Mouse (Mus musculus): ENCODE data around the gene Klhl8.

The Klhl8 gene

DNA sequence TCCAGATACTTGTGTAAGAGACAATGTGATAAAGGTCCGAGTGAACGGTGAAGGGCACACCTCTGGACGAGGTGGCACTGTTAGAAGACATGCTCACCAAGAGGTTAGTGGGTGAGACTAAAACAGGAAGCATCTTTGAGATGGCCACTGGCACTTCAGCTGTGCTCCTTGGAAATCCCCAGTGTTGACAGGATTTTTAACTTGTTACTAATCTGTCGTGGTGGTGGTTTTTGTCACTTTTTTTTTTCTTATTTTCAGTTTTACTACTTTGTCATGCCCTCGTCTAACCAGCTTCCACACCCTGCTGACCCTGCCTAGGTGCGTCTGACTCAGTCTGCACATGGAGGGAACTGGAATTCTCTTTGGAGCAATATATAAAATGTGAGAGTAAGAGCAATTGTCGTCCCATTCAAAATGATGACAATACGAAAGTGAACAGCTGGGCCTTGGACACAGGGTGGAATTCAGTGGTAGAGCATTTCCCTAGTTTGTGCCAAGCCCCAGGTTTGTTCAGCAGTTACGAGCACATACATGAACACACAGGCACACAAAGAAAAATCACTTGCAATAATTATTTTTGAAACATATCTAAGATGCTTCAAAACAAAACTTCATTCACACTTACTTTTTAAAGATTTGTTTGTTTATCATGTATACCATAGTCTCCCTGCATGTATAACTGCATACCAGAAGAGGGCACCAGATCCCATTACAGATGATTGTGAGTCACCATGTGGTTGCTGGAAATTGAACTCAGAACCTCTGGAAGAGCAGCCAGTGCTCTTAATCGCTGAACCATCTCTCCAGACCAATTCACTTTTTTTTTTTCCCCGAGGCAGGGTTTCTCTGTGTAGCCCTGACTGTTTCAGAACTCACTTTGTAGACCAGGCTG, 3.5 kb upstream of the Klhl8 start:
- no peak for DNase-seq

DNA sequence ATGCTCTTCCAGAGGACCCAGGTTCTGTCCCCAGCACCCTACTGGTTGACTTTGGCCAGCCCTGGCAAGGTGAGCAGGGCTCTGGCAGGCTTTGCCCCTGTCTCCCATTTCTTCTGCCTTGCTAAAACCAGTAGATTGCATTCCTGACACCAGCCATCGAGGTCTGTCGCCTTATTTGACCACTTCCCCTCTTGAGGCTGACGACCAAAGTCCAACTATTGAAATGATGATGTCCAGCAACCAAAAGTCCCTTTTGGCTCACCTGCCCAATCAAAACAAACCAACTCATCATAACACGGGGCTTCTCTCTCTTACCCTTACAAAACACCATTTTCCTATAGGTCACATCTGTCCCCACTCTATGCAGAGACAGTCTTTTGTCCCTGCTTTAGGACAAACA, 2.1 kb upstream of the Klhl8 start:
- DNase-seq = peak; percentile 21

DNA sequence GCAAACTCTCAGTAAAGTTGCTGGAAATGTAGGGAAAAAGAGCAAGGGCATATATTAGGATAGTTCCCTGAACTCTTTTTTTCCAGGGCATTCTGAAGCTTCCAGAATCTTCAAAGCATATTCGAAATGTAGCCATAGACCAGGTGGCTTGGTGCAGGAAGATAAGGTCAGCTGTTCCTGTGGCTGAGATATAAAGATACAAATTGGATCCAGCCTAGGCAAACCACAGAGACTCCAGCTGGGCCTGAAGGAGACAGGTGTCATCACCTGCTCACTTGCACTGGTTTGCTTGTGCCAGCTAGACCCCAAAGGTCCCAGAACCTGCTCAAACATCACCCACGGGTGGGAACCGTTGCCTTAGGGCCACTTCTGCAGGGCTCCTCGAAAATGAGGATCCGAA, 496 bp upstream of the Klhl8 start:
- no peak for DNase-seq

DNA sequence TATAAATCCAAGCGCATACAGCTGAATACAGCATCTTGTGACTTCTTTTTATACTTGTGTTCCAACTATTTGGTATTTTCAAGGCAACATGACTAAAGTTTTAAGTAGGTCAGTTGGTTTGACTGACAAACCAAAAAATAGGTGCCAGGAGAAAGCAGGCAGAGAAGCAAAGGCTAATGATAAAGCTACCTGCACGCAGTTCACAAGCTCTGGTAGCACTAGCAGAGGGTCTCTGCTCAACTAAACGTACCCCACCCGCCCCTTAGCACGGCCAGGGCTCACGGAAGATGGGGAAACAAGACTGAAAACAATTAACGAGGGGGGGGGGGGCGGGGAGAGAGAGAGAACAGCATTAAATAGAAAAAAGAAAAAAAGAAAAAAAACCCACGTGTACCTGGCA, 903 bp downstream of the Klhl8 start:
- DNase-seq = peak; percentile 41

DNA sequence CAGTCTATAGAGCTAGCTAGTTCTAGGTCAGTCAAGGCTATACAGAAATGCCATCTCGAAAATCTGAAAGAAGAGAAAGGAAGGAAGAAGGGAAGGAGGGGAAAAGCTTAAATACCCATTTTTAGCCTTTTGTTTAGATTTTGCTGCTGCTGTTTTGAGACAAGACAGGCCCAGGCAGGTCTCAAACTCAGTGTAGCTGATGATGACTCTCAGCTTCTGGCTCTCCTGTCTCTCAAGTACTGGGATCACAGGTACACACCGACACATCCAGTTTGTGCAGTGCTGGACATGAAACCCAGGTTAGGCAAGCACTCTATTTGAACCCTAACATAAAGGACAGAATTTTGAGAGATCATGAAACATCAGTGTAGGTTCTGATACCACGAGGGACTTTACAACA, 1.6 kb downstream of the Klhl8 start:
- DNase-seq = no peak

DNA sequence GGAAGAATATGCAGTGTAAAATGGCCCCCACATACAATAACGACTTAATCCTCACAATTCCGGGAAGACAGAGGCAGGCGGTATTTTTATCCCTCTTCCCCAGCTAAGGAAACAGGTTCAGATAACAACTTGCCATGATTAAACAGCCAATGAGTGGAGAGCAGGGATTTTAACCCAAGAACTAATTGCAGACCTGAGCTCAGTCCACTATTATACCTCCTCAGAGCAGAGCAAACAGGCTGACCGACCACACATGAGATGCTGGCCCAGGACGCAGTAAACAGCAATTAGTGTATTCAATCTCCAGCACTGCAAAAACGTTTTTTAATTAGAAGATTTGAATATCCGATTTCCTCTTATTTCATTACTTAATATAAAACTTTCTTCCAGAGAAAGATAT, 2.2 kb downstream of the Klhl8 start:
- no peak for DNase-seq

DNA sequence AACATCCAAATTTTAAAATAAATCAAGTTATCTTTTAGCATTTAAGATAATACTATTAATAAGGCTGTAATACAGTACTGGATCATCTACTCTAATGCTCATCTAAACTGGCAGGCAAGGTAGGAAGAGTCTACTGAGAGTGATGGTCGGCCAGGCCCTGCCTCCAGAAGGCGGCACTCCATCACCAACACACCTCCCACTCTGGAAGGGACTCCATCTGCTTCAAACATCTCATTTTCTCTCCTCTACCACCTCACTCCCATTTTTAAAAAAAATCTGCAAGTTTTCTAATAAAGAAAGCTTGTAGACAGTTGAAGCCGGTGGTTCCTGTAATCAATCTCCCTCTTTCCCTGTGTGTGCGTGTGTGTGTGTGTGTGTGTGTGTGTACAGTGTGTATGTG, 3.2 kb downstream of the Klhl8 start:
- no peak for DNase-seq

DNA sequence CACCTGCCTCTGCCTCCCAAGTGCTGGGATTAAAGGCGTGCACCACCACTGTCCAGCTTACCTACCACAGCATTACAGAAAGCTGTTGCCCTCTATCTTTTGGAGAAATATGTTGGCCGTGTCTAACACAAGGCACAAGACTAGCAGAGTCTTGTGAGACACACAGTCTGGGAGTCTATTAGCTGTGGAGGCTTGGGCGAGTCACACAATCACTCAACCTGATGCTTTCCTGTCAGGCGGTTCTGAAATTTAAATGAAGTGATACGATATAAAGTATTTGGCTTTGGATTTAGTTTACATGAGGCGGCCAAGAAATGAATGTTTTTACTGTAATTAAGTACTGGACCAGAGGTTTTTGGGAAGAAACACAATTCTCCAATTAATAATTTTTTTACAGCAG, 4.9 kb downstream of the Klhl8 start:
- no peak for DNase-seq

DNA sequence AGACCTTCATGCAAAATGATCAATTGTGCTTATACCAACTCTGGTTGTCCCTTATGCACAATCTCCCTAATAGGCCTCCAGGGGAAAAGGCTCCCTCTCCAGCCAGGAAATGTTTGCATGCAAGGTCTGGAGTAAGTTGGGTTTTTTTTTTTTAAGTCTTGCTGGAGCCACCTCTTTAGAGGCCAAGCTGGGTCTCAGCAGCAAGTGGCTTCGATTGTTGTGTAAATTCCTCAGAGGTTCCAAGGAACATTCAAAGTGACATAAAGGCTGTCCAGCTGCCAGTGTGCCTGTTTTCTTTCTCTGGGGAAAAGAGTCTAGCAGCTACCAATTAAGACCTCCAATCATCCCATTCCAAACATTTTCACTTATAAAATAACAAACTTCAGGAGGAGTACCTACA, 12.7 kb downstream of the Klhl8 start:
- DNase-seq = no peak

DNA sequence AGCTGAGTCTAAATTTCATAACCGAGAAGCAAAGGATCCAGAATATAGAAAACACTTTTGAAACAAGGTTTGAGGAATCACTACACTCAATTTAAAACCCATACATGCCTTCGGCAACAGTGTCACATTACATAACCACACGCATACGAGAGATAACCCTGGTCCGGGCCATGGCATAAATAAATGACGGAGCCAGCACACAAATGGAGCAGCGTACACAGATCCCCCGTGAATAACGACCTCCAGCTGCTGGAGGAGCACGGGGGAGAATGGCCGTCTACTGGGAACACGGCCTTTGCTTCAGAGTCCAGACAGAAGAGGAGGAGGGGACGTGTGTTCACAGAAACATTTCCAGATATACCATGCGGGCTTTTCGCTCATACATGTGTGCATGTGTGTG, 21.3 kb downstream of the Klhl8 start:
- DNase-seq = no peak

DNA sequence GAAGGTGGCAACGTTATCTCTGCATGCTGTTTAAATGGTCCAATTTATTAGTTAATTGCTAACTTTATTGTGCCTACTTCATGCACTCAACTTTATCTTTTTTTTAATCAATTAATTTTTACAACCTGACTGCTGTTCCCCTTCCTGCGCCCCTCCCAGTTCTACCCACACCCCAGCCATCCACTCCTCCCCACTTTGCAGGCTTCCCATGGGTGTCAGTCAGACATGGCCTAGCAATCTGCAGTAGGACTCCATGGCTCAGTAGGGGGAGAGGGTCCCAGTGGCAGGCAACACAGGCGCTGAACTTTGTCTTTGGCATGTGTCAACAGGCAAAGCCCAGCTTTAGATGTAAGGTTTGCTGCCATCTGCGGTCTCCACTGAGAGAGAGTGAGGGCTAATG, 47.3 kb downstream of the Klhl8 start:
- DNase-seq = no peak

DNA sequence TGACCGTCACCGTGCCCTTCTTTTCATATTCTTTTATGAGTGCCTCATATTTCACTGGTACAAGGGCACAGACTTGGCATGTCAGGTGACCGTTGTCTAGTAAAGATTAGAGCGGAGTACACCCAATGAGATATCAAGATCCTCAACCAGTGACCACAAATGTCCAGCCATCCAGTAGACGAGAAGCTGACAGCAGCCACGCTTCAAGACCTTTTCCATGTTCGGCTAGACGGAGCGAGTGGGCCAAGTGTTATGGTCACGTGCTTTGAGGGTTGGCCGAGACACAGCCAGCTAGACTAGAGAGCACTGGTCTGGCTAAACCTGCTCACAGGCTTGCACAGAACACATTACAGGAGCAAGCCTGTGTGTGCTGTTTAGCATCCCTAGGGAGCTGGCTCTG, 50.4 kb downstream of the Klhl8 start:
- DNase-seq = no peak

DNA sequence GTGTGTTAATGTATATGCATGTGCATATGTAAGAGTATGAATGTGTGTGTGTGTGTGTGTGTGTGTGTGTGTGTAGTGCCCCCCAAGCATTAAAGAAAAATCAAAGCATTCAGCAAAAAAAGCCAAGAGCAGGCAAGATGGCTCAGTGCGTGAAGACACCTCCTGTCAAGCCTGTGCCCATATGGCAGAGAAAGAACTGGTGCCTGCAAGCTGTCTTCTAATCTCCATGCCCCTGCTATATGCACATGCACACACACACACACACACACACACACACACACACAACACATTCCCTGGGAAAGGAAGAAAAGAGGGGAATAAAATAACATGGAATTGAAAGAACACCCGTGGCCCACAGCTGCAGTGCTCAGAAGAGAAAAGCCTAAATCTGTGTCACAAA, 53.9 kb downstream of the Klhl8 start:
- DNase-seq = no peak

DNA sequence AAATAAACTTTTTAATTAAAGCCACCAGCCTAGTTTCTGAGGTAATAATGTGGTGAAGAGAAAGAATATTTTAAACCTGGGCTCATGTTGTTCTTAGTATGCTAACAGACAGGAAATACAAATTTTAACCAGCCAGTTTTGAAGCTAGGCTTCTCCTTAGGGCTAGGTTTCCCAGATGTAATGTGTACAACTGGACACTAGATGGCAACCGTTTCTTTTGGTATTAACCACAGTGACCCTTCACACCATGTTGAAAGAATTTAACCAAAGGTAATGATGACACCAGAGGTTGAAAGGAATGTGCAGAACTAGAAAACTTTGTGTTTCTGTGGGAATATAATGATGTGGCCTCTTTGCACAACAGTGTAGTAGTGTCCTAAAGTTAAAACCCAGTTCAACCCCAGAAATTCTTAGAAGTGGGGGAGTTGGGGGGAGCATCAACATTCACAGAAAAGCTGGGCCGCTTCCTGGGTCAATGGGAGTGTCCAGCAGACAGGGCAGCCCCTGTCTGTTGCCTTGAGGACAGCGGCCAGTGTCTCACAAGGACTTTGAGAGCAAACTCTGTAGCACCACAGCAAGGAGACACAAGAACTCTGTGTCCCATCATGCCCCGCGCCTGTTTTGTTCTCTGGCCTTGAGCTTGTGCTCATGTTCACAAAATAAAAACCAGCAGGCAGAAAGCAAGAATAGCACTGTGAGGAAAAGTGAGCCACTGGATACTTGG, 54.6 kb downstream of the Klhl8 start:
- DNase-seq = peak; percentile 64

DNA sequence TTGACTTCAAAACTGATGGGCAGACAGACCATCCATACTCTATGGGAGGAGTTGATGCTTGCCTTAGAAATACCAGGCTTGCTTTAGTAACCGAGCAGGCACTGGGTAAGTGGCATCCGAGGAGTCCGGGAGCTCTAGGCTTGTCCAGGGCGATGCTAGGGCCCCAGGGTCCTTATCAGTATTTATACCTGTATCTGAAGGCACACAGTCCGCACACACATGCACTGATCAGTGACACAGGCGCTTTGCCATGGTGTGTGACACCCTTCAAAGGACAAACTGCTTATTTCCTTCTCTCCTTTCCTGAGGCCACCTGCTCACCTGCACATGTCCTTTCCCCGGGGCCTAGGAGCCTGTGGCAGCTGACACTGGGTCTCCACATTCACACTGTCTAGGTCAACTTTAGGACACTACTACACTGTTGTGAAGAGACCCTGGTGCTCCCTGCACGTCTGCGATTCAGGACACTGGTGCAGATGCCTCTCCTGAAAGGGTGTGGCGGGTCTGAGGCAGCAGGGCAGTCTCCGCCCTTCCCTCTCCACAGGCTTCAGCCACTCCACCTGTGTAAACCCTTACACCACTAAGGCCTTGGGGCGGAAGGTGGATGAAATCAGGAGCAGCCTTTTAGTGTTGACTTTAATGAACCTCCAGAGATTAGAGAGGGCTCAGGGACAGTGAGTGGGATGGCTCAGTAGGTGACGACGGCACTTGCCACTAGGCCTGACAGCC, 55.4 kb downstream of the Klhl8 start:
- no peak for DNase-seq

DNA sequence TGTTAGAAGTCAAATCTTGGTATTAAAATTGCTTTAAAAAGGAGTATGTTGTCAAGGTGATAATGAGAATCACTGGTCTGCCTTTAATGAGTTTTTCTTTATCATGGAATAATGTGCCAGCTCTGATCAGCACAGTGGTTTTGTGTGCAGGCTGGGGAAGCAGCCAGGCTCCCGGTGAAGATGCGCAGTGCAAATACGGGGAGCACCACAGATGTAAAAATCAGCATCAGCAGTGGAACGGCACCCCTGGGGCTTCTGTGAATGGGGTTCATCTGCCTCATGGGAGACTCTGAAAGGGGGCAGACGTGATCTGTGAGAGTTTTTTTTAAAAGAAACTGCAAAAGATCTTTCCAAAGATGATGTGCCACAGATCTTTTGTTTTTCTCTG, 56.3 kb downstream of the Klhl8 start:
- DNase-seq = no peak

DNA sequence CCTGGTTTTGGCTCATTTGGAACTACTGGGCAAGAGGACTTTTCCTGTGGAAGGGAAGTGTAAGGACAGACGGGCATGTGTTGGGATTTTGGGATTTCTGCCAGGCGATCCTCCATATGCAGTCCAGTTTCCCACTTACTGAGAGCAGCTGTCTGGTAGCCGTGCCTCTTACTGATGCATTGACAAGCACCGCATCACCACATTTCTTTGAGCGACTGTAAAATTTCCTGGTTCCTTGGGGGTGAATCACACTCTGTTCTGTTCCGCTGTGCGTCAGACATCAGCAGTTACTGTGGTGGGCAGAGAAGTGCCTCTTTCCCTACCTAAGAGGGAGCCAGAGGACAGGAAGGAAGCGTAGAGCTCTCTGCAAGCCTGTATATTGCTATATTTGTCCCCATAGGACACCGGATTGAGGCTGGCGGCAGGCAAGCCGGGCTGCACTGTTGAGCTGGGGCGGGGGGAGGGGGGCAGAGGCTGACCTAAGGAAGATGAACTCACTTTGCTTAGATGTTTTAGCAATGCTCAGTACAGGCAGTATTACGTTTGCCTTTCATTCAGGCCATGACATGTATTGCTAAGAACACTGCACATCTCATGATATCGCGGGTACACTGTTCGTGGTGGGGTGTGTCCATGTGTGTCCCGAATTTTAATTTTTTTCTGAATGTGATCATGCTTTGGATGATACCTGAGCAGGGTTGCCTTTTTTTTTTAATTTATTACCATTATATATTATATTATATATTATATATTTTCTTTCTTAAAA, 56.8 kb downstream of the Klhl8 start:
- DNase-seq = peak; percentile 49

DNA sequence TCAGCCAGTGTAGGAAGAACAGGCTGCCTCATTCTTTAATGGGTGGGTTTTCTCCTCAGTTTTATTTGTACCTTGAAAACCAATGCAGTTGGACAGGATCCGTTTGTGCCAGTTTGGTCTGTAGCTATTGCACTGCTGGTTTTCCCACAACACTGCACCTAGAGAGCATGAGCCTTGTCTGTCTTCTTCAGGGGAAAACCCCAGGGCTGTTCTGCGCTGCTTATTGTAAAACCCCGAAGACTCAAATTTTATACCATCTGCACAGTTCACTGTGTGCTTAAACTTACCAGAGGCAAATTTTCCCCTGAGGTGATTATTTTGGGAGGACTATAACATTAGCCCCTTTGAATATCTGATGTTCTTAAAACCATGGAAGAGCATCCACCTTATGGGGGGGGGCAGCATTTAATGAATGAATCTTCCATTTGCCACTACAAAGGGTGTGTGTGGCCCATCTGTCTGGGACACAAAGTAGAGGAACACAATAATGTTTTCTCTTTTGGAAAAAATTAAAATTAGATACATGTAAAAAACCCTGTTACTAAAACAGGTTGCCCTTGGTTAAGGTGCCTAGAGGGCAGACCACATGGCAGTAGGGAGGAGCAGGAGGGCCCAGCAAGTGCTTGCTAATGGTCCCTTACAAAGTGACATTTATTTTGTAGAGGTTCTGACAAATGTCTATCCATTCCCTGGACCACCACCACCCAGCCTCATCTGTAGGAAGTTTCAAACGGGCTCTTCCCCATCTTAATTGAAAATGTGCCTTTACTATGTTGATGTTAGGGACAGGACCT, 58.1 kb downstream of the Klhl8 start:
- DNase-seq = no peak

DNA sequence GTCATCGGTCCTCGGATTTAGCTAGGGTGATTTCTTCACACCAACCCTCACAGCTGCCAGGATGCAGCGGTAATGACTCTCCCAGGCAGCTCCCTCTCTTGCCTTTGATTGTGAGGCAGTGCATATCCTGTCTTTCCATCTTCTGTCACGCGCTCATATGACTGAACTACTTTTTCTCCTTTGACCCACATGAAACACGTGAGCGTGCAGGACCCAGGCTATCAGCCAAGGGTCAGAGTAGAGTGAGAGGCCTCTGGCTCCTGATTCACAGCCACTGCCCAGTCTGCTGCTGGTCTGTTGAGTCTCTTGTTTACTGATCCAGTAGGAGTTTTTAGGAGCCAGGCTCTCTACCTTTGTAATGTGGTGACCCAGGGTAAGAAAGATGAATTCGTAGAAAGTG, 62.5 kb downstream of the Klhl8 start:
- DNase-seq = no peak

DNA sequence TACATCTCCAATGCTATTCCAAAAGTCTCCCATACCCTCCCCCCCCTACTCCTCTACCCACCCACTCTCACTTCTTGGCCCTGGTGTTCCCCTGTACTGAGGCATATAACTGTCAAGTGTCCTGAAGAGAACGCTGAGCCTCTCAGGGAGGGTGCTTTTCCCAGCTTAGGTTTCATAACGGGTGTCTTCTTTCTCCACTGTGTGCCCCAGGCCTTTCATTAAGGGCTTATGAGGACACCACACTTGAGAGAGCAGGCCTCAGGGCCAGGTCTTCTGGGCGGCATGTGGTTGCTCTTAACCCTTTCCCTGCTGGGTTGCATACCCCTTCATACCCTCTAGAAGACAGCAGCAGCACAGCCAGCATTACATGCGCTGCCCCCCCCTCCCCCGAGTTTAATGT, 64.5 kb downstream of the Klhl8 start:
- no peak for DNase-seq

DNA sequence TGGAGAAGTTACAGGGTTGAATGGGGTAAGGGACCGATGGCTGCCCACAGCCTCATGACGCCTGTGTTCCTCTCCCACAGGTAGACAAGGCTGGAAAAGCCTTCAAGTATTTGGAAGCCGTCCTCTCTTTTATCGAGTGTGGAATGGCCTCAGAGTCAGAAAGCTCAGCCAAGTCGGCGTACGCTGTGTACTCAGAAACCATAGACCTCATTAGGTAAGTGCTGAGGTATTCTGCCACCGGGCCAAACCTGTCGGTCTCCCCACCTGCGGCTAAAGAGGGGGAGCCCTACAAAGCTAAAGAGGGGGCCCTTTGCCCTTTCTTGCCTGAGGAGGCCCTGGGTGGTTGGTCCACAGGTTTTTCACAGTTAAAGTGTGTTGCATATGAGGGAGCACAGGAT, 64.9 kb downstream of the Klhl8 start:
- no peak for DNase-seq

All from cerebellum, adult 9-10 months (tissue).